ENCODE assay signal across 19 mouse cellular contexts in genomic region chr12:116847021-116847420, GRCm38 (mm10).
"Had no signal": no experiment of that assay in that cellular context is flagged by ENCODE, and none has a peak within 500 bp of the region (broad histone marks: within the 10 kb centered on the region; RNA-seq: fewer than 3 reads in every experiment).

No protein-coding gene starts in this region.

- H3K27me3 ChIP-seq: liver, embryonic 13.5 days; liver, embryonic 15.5 days; lung, embryonic 15.5 days; megakaryocyte, embryonic 14.5 days; neural tube, embryonic 13.5 days; neural tube, embryonic 15.5 days; stomach, embryonic 15.5 days had no signal

- ATAC-seq: liver, postnatal 0 days had no signal

- H3K4me1 ChIP-seq: liver, embryonic 13.5 days; liver, embryonic 15.5 days; lung, embryonic 15.5 days; megakaryocyte, embryonic 14.5 days; neural tube, embryonic 13.5 days; stomach, embryonic 15.5 days had no signal

- DNase-seq: liver; liver, embryonic 13.5 days; liver, postnatal 0 days; lung, adult 2 months; lung, postnatal 10 days; right cerebral cortex, postnatal 14 days; thymus, adult 2 months; thymus, postnatal 25 days; thymus, postnatal 4 days had no signal

- H3K36me3 ChIP-seq: liver, embryonic 13.5 days; liver, embryonic 15.5 days; lung, embryonic 15.5 days; neural tube, embryonic 13.5 days; neural tube, embryonic 15.5 days; stomach, embryonic 15.5 days had no signal

- H3K4me2 ChIP-seq: liver, embryonic 11.5 days; liver, embryonic 13.5 days; liver, embryonic 15.5 days; lung, embryonic 15.5 days; neural tube, embryonic 13.5 days; neural tube, embryonic 15.5 days; stomach, embryonic 15.5 days had no signal

- H3K27ac ChIP-seq: liver, embryonic 13.5 days; liver, embryonic 15.5 days; lung, embryonic 15.5 days; macrophage; neural tube, embryonic 13.5 days; neural tube, embryonic 15.5 days; stomach, embryonic 15.5 days; stomach, postnatal 0 days had no signal

- H3K4me3 ChIP-seq: liver, embryonic 13.5 days; liver, embryonic 15.5 days; lung, embryonic 15.5 days; megakaryocyte, embryonic 14.5 days; myocyte; neural tube, embryonic 13.5 days; neural tube, embryonic 15.5 days; stomach, embryonic 15.5 days had no signal

- H3K9ac ChIP-seq: liver, embryonic 13.5 days; liver, embryonic 15.5 days; liver, postnatal 0 days; lung, embryonic 15.5 days; neural tube, embryonic 13.5 days; neural tube, embryonic 15.5 days; stomach, embryonic 15.5 days had no signal

- H3K9me3 ChIP-seq: liver, embryonic 15.5 days; lung, embryonic 15.5 days; neural tube, embryonic 13.5 days; neural tube, embryonic 15.5 days; stomach, embryonic 15.5 days had no signal
